Mouse (Mus musculus): Measurements from ENCODE around the gene Epb42. TPM values are rescaled to one million over a fixed set of nuclear protein-coding genes. Genes with fewer than 3 reads are reported as not detected.

Epb42 gene
- polyA plus RNA-seq (2012; ENCODE audit: low replicate concordance), result 0.72 and 6.7 TPM in 2 replicates

GRCm38 (mm10) chr2:121036733-121037341 lies at the start of gene Epb42:
Gene Epb42, minus strand, starts transcription at chr2:121037072.

DNA sequence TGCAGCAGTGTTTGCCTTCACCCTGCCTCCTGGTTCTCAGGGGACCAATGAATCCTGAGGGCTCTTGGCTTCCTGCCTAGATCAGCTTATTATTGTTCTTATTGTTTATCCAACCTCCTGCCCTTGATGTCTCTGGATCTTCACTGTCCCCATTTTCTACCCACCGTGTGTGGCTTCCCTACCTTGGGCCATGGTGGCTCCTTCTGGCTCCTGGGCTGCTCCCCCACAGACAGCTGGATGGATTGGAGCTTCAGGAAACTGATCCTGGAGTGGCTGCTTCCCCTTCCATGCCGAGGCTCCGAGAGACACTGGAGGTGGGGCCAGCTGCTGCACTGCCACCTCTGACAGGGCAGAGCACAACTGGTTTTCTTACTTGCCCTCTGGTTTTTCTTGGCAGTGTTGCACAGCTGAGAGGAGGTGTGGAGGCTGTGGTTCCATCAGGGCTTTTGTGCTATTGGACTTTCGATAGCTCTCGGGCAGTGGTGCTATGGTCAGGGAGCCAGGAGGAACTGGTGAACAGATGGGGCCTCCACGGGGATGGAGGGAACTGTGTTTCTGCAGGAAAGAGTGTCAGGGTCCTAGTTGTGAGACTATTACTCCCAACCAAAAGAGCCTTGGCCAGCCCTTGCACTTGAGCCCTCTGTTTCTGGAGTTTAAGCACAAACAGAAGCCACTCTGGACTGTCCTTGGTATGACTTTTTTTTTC lies 48.8 kb upstream of the Epb42 start, which contains the start of gene Tgm5:
Tgm5 (minus strand) TSS at position 362 of the 706 bp plus-strand sequence.

DNA sequence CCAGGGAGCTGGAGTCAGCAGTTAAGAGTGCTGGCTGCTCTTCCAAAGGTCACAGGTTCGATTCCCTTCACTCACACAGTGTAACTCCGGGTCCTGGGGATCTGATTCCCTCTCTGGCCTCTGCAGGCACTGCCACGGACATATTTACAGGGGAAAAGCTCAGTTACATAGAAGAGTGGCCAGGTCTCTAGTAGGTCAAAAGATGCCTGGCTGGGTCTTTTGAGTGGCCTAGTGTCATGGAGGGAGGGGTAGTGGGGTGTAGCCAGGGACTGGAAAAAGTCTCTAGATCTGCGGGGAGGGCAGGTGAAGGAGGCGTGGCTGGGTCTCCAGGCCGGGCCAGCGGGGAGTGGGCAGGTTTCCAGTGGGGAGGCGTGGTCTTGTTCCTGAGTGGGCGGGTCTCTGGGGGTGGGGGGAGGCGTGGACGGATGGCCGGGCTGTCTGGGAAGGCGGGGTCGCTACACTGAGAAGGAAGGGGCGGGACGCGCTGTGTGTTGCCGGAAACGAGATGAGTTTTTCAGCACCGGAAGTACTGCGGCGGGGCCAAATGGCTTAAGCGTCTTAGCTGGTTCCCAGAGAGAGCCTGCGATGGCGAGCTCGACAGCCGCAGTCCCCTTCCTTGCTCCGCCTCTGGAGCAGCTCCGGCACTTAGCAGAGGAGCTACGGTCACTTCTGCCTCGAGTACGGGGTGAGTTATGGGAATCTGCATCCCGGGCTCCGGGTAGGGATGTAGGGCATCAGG lies 28.8 kb downstream of the Epb42 start, which contains the start of gene Ccndbp1:
Ccndbp1 (plus strand) TSS at position 479 of the 739 bp plus-strand sequence.

GRCm38 (mm10) chr2:120976990-120977925 lies 59.6 kb downstream of the Epb42 start, which contains the start of gene Tmem62:
Gene Tmem62, plus strand, starts transcription at chr2:120977017.

DNA sequence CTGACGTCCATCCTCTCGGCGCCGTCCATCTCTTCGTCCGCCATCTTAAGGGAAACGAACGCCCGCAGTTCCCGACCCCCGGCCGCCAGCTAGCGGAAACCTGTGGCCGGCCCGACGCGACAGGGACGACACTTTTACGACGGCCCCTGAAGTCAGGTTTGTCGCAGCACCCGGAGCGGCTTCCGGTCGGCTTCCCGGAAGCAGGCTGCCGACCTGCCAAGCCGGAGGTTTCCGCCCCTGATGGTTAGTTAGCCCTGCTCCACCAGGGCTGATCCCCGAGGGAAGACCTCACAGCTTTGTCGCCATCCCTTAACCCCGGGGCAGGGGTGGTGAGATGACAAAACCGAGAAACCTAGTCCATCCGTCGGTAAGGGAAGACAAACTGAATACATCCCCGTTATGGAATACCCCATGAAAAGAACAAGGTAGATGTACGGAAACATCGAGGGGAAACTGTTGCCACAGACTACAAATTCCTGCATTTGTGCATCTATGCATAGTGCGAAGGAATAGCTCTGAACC lies 66.3 kb downstream of the Epb42 start, which contains the start of gene Ubr1:
Ubr1 (minus strand) TSS at position 157 of the 522 bp plus-strand sequence.

Other genes with a start within 250 kb of the Epb42 start
- 35.8 and 84.4 TPM in 2 replicates for gene Cdan1, start 186.9 kb downstream of the Epb42 start, polyA plus RNA-seq (2012; ENCODE audit: low replicate concordance)
- gene Ttbk2, start 186.5 kb downstream of the Epb42 start, polyA plus RNA-seq (2012; ENCODE audit: low replicate concordance), result 5.1 and 11.0 TPM in 2 replicates
- gene Ubr1, start 66.4 kb downstream of the Epb42 start, polyA plus RNA-seq (2012; ENCODE audit: low replicate concordance), result 7.9 and 34.4 TPM in 2 replicates
- gene Tmem62, start 60.1 kb downstream of the Epb42 start, polyA plus RNA-seq (2012; ENCODE audit: low replicate concordance), result 3.5 and 10.4 TPM in 2 replicates
- 7.0 and 34.1 TPM in 2 replicates for gene Ccndbp1, start 28.7 kb downstream of the Epb42 start, polyA plus RNA-seq (2012; ENCODE audit: low replicate concordance)
- not detected in 2 replicates for gene Tgm5, start 48.8 kb upstream of the Epb42 start, polyA plus RNA-seq (2012; ENCODE audit: low replicate concordance)
- 0.05 TPM in 1 of 2 replicates, not detected in the other for gene Tgm7, start 72.7 kb upstream of the Epb42 start, polyA plus RNA-seq (2012; ENCODE audit: low replicate concordance)
- gene Adal, start 103.4 kb upstream of the Epb42 start, polyA plus RNA-seq (2012; ENCODE audit: low replicate concordance), result 5.4 and 5.9 TPM in 2 replicates
- 5.9 and 10.2 TPM in 2 replicates for gene Lcmt2, start 103.6 kb upstream of the Epb42 start, polyA plus RNA-seq (2012; ENCODE audit: low replicate concordance)
- 6.4 and 20.8 TPM in 2 replicates for gene Tubgcp4, start 133.6 kb upstream of the Epb42 start, polyA plus RNA-seq (2012; ENCODE audit: low replicate concordance)
- gene Zscan29, start 134.1 kb upstream of the Epb42 start, polyA plus RNA-seq (2012; ENCODE audit: low replicate concordance), result 18.7 and 32.2 TPM in 2 replicates
- gene Trp53bp1, start 234.3 kb upstream of the Epb42 start, polyA plus RNA-seq (2012; ENCODE audit: low replicate concordance), result 15.1 and 22.2 TPM in 2 replicates

Data from hematopoietic multipotent progenitor cell, adult 10-12 weeks (in vitro differentiated cells).